Mouse (Mus musculus): ENCODE measurements at regions not wholly inside any gene's neighbourhood (a gene's known extent, or its start where the extent isn't known, plus 50 kb on each side); places are given as distances from the start of the nearest gene placed in this dataset.

GRCm38 (mm10) chr14:29862032-29862431 is 106.1 kb upstream of the Selenok start:
- TF ChIP-seq POLR2A (IDR thresholded peaks at IDR 0.05; ENCODE audit: borderline replicate concordance, extremely low read depth, insufficient read depth, insufficient read length, poor library complexity, severe bottlenecking) (no peak), CTCF (IDR thresholded peaks at IDR 0.05; ENCODE audit: borderline replicate concordance, extremely low read depth, insufficient read depth, insufficient read length) (no peak)
